Mouse (Mus musculus) heart, adult 2 months (tissue): ENCODE results near the gene Spef1. TPM values are rescaled to one million over a fixed set of nuclear protein-coding genes. Genes with fewer than 3 reads are reported as not detected.

Source experiments
- DNase-seq, 2 experiments: peaks; one replicate each; pipeline ENCODE4 v3.0.0; 2021
- H3K27ac ChIP-seq: fragments of 200-600 bp; 2 replicates; pipeline ENCODE4 v1.8.1; 2022
- H3K27me3 ChIP-seq: fragments of 200-500 bp; 2 replicates; pipeline ENCODE4 v1.6.1; 2012; ENCODE audit warnings: mild to moderate bottlenecking, low read length, inconsistent platforms, mixed read lengths; ENCODE audit not compliant: control insufficient read depth, insufficient read depth
- H3K36me3 ChIP-seq: fragments of 200-500 bp; 2 replicates; pipeline ENCODE4 v1.6.1; 2012; ENCODE audit warnings: low read length, inconsistent platforms; ENCODE audit not compliant: control insufficient read depth, insufficient read depth
- H3K4me1 ChIP-seq: fragments of 200-500 bp; 2 replicates; pipeline ENCODE4 v1.6.1; 2011; ENCODE audit warnings: low read length; ENCODE audit not compliant: control insufficient read depth, insufficient read depth
- H3K4me3 ChIP-seq: fragments of 200-600 bp; 2 replicates; pipeline ENCODE4 v1.8.1; 2022
- H3K79me2 ChIP-seq: fragments of 200-500 bp; replicated peaks from 2 replicates; pipeline ENCODE4 v1.6.1; 2012; ENCODE audit warnings: mild to moderate bottlenecking, inconsistent platforms, low read length, moderate library complexity, mixed read lengths; ENCODE audit not compliant: control insufficient read depth, insufficient read depth
- H3K9ac ChIP-seq: fragments of 200-500 bp; 2 replicates; pipeline ENCODE4 v1.6.1; 2012; ENCODE audit warnings: low read depth, mild to moderate bottlenecking, control low read depth, inconsistent platforms, low read length, mixed read lengths
- CTCF ChIP-seq: fragments of 200-600 bp; IDR thresholded peaks from 2 replicates; pipeline ENCODE4 v1.8.1; 2022; ENCODE audit warnings: antibody characterized with exemption, mild to moderate bottlenecking, moderate library complexity
- EP300 ChIP-seq: fragments of 200-500 bp; IDR thresholded peaks from 2 replicates; pipeline ENCODE4 v1.6.1; 2011; ENCODE audit warnings: low read depth, low read length, control low read depth; ENCODE audit not compliant: insufficient read depth
- POLR2A ChIP-seq: fragments of 200-500 bp; IDR thresholded peaks from 2 replicates; pipeline ENCODE4 v1.6.1; 2011; ENCODE audit warnings: mild to moderate bottlenecking, low read depth, low read length, control low read depth; ENCODE audit not compliant: insufficient read depth
- WGBS: fragments of 180-500 bp; shearing (Covaris S2); methylation state at CpG from one replicate; pipeline ENCODE4 v1.1.7; 2018; 5-methylcytosine and 5-hydroxymethylcytosine counted together
- intact Hi-C: fragments of 180-260 bp; cut with DNase I; formaldehyde crosslinking; loops from one replicate; pipeline ENCODE4 v1.15.1; 2025
- polyA plus RNA-seq: library from polyadenylated mRNA; depleted of rRNA; stranded (reverse); fragments of >200 nt; gene quantifications from 2 replicates; pipeline ENCODE4 v1.2.3, GENCODE M21; 2012
- total RNA-seq, 2 experiments: library from RNA; stranded (reverse); gene quantifications; 2 replicates each; pipeline ENCODE4 v1.2.3; 2021

Spef1 gene
- total and polyA plus RNA-seq, 3 experiments: 3.3 to 5.2 (median 4.4) TPM

- DNase-seq: peak; percentile 54 to 74
- peaks cover 34% of the 10 kb centered on the region for H3K4me1 ChIP-seq
- no peak overlapping the region for H3K4me3 ChIP-seq
- no peaks in the 10 kb centered on the region for H3K27me3 ChIP-seq
- intact Hi-C loops: loop anchor here (2.0 kb wide), 1 partner anchor 15 kb away; no protein-coding TSS in a partner anchor
- peaks cover 30% of the 10 kb centered on the region for H3K36me3 ChIP-seq
- no peaks in the 10 kb centered on the region for H3K79me2 ChIP-seq
- TF ChIP-seq CTCF (no peak), POLR2A (no peak), EP300 (peak; percentile 94)
- H3K27ac ChIP-seq: peak overlapping the region; percentile 77
- WGBS: 22% methylated on average over 5 of the region's 5 CpGs
- no peak overlapping the region; the same call in 1 of the 2 replicates for H3K9ac ChIP-seq
Observed at GRCm38 (mm10) chr2:131139886-131140532, 47.1 kb downstream of the Spef1 start.

- H3K4me1 ChIP-seq: peaks cover 36% of the 10 kb centered on the region
- peak overlapping the region; percentile 77 for H3K27ac ChIP-seq
- intact Hi-C loops: no loop called here
- H3K36me3 ChIP-seq: peaks cover 33% of the 10 kb centered on the region
- H3K27me3 ChIP-seq: no peaks in the 10 kb centered on the region
- no peak overlapping the region for H3K9ac ChIP-seq
- no peaks in the 10 kb centered on the region for H3K79me2 ChIP-seq
- 78% methylated on average over 5 of the region's 5 CpGs for WGBS
- peak; percentile 2 to 18 for DNase-seq
- TF ChIP-seq CTCF (no peak), POLR2A (no peak), EP300 (no peak)
- no peak overlapping the region for H3K4me3 ChIP-seq
Observed at GRCm38 (mm10) chr2:131139287-131139686, 47.8 kb downstream of the Spef1 start.

GRCm38 (mm10) chr2:131138760-131139159 is 48.3 kb downstream of the Spef1 start:
- H3K36me3 ChIP-seq: peaks cover 38% of the 10 kb centered on the region
- H3K9ac ChIP-seq: no peak overlapping the region
- peaks cover 40% of the 10 kb centered on the region for H3K4me1 ChIP-seq
- no peak for DNase-seq
- no peaks in the 10 kb centered on the region for H3K27me3 ChIP-seq
- intact Hi-C loops: no loop called here
- H3K79me2 ChIP-seq: no peaks in the 10 kb centered on the region
- H3K4me3 ChIP-seq: no peak overlapping the region
- peak overlapping the region; percentile 77 for H3K27ac ChIP-seq
- WGBS: 79% methylated on average over 7 of the region's 7 CpGs
- TF ChIP-seq POLR2A (no peak), EP300 (no peak), CTCF (no peak)

- Histone ChIP-seq H3K4me1 (peaks cover 42% of the 10 kb centered on the region), H3K9ac (no peak overlapping the region), H3K79me2 (no peaks in the 10 kb centered on the region), H3K27ac (peak overlapping the region; percentile 77), H3K36me3 (peaks cover 42% of the 10 kb centered on the region), H3K27me3 (no peaks in the 10 kb centered on the region), H3K4me3 (no peak overlapping the region)
- WGBS: 47% methylated on average over 4 of the region's 4 CpGs
- TF ChIP-seq EP300 (no peak), POLR2A (0 out of 2 replicates have a peak, but pooled peaks have one; percentile 25), CTCF (no peak)
- intact Hi-C loops: no loop called here
- DNase-seq: peak; percentile 4 to 17
Observed at GRCm38 (mm10) chr2:131138296-131138695, 48.8 kb downstream of the Spef1 start.

GRCm38 (mm10) chr2:131135521-131136139 is 51.5 kb downstream of the Spef1 start:
- 31% methylated on average over 11 of the region's 11 CpGs for whole genome bisulfite sequencing
- peaks cover 43% of the 10 kb centered on the region for H3K36me3 ChIP-seq
- DNase-seq: peak; percentile 4 to 23
- peak overlapping the region; percentile 44 for H3K9ac ChIP-seq
- TF ChIP-seq CTCF: no peak
- TF ChIP-seq EP300: no peak
- no peak for TF ChIP-seq POLR2A
- H3K4me3 ChIP-seq: peak overlapping the region; percentile 10; the same call in 1 of the 2 replicates
- H3K27me3 ChIP-seq: no peaks in the 10 kb centered on the region
- H3K4me1 ChIP-seq: peaks cover 34% of the 10 kb centered on the region
- peak overlapping the region; percentile 94 for H3K27ac ChIP-seq
- H3K79me2 ChIP-seq: no peaks in the 10 kb centered on the region
- intact Hi-C loops: no loop called here
